Mouse (Mus musculus) layer of hippocampus, postnatal 10 days (tissue): ENCODE measurements around the gene Epb41. TPM values are rescaled to one million over a fixed set of nuclear protein-coding genes. Genes with fewer than 3 reads are reported as not detected.

Experiments used
- DNase-seq, 2 experiments: peaks; one replicate each; pipeline ENCODE4 v3.0.0; 2021; ENCODE audit warnings: low spot score in 2 of 2
- total RNA-seq, 2 experiments: library from RNA; stranded (reverse); gene quantifications; 2 replicates each; pipeline ENCODE4 v1.2.3; 2021

The Epb41 gene
- total RNA-seq, 2 experiments from 2014 or later, result 30.2 to 33.7 TPM

GRCm38 (mm10) chr4:132075796-132076195, 675 bp upstream of the Epb41 start:
- DNase-seq, result no peak

GRCm38 (mm10) chr4:132074077-132074932, 816 bp downstream of the Epb41 start, which contains the start of gene Gm10300:
TSS of gene Gm10300 (plus strand) at chr4:132074697.
- peak in 1 of 2 experiments; percentile 28 for DNase-seq

- DNase-seq, result no peak
Observed at GRCm38 (mm10) chr4:132072946-132073345, 2.2 kb downstream of the Epb41 start.

DNA sequence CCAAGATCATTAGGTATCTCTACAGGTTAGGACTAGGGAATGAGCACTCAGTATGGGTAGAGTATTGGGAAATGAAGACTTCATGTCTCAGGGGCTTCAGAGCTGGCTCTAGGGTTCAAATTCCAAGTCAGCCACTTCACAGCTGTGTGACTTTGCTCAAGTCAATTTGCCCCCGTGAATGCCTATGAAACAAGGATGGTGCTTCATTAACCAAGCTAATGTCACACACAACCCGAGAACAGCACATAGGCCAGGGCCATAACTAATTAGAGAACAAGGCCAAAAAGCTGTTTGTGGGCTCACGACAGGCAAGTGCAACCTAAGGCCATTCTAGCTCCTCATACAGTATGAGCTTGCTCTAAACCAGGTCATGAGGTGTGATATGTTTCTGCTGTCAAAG, 3.0 kb downstream of the Epb41 start:
- no peak for DNase-seq

GRCm38 (mm10) chr4:132071674-132072073, 3.4 kb downstream of the Epb41 start:
- DNase-seq, result no peak

GRCm38 (mm10) chr4:132067938-132068235, 7.2 kb downstream of the Epb41 start:
- no peak for DNase-seq

DNA sequence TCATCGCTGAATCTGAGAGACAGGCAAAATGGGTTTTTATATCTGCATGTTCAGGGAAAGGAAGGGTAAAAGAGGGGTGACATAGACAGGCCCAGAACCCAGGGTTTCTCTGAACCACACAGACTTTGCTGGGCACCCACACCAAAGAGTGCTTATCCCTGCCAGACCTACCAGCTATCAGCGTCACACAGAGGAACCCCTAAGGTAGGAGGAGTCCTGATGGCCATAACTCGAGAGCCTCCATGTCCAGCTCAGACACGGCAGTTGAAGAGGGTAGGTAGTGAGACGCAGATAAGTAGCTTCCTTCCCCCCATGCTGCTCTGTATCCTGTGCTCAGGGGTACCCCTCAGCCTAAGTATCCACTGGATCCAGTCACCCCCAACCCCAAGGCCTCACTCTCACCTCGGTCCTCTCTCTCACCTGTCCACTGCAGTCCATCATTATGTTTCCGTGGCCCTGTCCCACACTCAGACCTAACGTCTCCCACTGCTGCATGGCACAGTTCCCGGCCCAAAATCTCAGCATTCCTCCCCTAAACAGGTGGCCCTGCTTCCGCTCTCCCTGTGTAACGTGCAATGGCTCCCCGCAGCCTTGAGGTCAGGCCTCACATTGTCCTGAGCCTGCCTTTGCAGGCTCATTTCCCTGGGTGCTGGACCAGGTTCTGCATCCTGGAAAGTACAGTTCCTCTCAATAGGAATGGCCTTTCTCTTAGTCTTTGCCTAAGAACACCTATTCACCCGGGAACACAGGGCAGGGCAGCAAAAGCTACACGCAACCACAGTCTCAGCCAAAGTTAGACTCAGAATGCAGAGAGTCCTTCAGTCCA, 7.8 kb downstream of the Epb41 start:
- no peak for DNase-seq

DNA sequence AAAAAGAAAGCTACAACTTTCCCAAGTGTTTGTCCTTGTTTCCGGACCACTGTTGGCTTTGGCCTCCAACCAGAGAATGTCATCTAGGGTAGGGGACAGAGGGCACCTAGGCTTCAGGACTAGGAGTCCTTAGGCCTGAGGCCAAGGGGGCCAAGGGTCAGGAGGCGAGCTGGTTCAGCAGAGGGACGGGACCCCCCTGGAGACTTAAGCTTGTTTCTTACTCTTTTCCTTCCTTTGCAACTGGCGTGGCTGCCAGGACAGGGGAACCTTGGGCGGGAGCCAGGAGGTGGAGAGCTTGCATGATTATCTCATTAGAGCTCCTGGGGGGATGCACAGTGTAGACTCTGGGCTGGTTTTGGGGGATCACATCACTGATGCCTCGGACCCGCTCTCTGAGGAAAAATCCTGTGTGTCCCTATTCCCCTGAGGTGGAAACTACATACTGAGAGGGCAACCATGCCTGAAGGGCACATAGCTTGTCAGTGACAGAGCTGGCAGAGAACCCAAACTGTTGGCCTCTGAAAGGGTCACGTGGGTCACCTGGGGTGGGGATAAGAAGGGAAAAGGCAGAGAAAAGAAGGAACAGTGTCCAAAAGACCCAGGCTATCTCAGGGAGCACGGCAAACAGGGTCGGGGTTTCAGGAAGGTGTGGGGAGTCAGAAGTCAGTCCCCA, 8.9 kb downstream of the Epb41 start:
- peak in 1 of 2 experiments; percentile 12 for DNase-seq

- DNase-seq, result no peak
Observed at GRCm38 (mm10) chr4:132065578-132065977, 9.5 kb downstream of the Epb41 start.

DNA sequence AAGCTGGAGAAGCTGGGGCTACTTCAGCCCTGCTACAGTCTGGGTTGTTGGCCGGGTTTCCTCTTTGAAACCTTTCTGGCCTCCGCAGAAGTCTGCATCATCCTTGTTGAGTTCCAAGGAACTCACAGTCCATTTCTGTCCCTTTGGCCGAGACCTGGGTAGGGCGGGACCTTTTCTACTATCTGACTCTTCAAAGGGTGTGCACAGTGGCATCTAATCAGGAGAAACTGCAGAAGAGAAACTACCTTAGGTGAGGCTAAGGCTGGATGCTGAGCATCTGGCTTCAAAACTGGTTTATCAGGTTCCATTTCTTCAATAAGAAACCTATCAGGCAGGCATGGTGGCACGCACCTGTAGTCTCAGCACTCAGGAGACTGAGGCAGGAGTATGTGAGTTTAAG, 10.6 kb downstream of the Epb41 start:
- DNase-seq, result no peak

- DNase-seq, result no peak
Observed at GRCm38 (mm10) chr4:132062934-132063884, 11.9 kb downstream of the Epb41 start.

- DNase-seq, result no peak
Observed at GRCm38 (mm10) chr4:132062289-132062688, 12.8 kb downstream of the Epb41 start.

DNA sequence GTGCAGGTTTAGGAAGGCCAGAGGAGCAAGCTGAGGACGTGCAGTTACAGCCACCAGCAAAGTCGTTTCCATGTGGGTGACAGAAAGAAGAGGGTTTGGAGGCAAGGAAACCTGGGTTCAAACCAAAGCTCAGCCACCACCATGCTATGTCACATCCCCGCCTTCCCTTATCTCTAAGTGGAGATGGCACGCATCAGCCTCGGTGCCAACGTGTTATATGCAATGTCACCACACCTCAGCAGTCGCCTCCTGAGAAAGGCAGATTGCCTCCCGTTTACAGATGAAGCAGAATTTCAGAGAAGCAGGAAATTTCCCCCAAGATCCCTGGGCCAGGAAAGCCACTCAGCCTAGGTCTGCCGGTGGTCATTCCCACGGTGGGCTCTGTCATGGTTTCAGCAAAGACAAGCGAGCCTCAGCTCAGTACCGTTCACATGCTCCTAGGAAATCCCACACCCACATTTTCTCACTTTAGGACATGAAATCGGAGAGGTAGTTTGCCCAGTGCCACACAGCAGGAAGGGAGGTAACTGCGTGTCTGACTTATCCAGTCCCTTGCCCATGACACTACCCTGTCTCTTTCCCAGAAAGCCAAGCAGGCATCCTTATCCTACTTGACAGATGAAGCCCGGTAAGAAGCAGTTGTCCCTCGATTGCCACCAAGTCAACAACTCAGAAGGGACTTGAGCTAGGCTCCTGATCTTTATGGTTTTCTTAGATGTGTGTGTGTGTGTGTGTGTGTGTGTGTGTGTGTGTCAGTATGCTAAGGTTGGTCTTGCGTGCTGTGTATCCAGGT, 14.9 kb downstream of the Epb41 start:
- no peak for DNase-seq

- DNase-seq, result no peak
Observed at GRCm38 (mm10) chr4:132059541-132059940, 15.6 kb downstream of the Epb41 start.

GRCm38 (mm10) chr4:132057311-132057710, 17.8 kb downstream of the Epb41 start:
- DNase-seq, result no peak

- DNase-seq, result no peak
Observed at GRCm38 (mm10) chr4:132051321-132052275, 23.5 kb downstream of the Epb41 start.

DNA sequence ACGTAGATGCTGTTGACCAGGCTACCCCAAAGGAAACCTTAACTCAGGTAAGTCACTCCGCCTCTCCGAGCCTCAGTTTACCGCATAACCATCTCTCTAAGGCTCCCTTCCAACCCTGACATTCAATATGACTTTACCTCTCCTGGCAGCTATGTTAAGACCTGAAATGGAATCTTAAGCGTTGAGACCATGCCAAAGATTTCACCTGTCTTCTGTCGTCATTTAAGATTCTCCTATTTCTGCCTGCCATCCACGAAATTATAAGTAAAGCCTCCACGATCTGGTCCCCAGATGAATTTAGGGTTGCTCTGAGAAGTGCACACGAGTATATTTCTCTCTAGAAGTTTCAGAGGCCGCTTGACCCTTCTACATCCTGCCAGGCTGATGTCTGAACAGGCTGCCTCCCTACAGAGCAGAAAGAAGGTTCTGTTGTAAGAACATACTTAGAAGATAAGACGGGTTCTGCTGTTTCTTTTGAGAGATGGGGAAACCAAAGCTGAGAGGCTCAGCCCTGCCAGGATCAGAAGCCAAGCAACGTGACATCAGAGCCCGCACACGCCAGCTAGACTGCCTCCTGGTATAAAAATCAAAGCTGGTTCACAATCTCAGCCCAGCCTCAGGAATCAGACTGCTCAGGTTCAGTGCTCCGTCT, 25.4 kb downstream of the Epb41 start:
- no peak for DNase-seq

GRCm38 (mm10) chr4:132048995-132049404, 26.1 kb downstream of the Epb41 start:
- DNase-seq, result peak; percentile 79 to 85
